Mouse (Mus musculus): ENCODE results near the gene Slc25a21. TPM values are rescaled to one million over a fixed set of nuclear protein-coding genes. Genes with fewer than 3 reads are reported as not detected.

Gene Slc25a21
- polyA plus RNA-seq, 1 experiment from 2014 or later, result 0.27 TPM

DNA sequence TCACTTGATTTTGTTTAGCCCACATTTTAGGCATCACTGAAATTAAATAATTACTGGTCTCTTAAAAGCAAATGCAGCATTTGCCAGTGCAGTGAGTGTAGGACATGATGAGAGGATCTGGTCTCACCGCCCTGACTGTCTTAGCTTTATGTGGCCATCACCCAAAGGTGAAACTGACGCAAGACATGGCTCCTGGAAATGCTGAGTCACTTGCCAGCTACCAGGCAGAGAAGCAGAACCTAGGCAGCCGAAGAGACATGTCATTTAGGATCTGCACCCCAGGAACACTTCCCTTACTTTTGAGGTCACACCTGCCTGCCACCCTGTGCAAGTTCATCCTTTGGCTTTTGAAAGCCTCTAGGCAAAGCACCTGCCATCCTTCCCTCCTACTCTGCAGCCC is 180.4 kb downstream of the Slc25a21 start:
- WGBS, result 56% methylated on average over 3 of the region's 3 CpGs

DNA sequence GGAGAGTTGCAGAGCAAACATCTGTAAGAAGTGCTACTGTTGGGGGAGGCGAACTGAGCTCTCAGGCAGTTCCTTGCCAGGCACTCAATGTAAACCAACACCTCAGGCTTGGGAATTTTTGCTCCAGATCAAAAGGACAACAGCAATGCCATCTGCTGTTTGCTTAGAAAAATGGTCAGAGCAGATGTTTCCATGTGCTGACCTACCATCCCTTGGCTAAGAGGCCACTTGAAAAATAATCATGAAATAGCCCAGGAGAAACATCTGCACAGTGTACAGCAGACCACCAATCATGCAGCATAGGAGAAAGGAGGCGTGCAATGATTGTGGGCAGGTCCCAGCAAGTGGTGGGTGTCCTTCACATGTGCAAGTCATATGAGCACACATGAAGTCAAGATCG is 180.9 kb downstream of the Slc25a21 start:
- Histone ChIP-seq H3K4me1 (ENCODE audit: control insufficient read depth in 2 of 2, insufficient read depth in 2 of 2, low read length in 2 of 2) (no peaks in the 10 kb centered on the region), H3K4me3 (ENCODE audit: control insufficient read depth in 1 of 2, insufficient read depth in 1 of 2, low read depth in 1 of 2, low read length in 2 of 2) (no peak overlapping the region), H3K36me3 (ENCODE audit: control insufficient read depth, insufficient read depth, low read length) (no peaks in the 10 kb centered on the region), H3K9me3 (ENCODE audit: control insufficient read depth, low read length) (no peaks in the 10 kb centered on the region), H3K27me3 (ENCODE audit: control insufficient read depth, insufficient read depth, low read length) (no peaks in the 10 kb centered on the region), H3K4me2 (ENCODE audit: low read length) (no peak overlapping the region), H3K9ac (ENCODE audit: low read length) (no peak overlapping the region), H3K27ac (replicated peaks in 1 of 2; ENCODE audit: control insufficient read depth in 1 of 2, insufficient read depth in 1 of 2, low read depth in 2 of 2, low read length in 2 of 2) (no peak overlapping the region)
- ATAC-seq (ENCODE audit: insufficient number of reproducible peaks, insufficient read depth, low FRiP score, low read depth), result no peak
- 66% methylated on average over 3 of the region's 3 CpGs for WGBS

More for the DNA sequence above, 180.4 kb downstream of the Slc25a21 start:
- Histone ChIP-seq H3K9me3 (ENCODE audit: control insufficient read depth, low read length) (no peaks in the 10 kb centered on the region), H3K4me3 (ENCODE audit: control insufficient read depth in 1 of 2, insufficient read depth in 1 of 2, low read depth in 1 of 2, low read length in 2 of 2) (no peak overlapping the region), H3K27me3 (ENCODE audit: control insufficient read depth, insufficient read depth, low read length) (no peaks in the 10 kb centered on the region), H3K9ac (ENCODE audit: low read length) (no peak overlapping the region), H3K4me1 (ENCODE audit: control insufficient read depth in 2 of 2, insufficient read depth in 2 of 2, low read length in 2 of 2) (no peaks in the 10 kb centered on the region), H3K4me2 (ENCODE audit: low read length) (no peak overlapping the region), H3K36me3 (ENCODE audit: control insufficient read depth, insufficient read depth, low read length) (no peaks in the 10 kb centered on the region), H3K27ac (replicated peaks in 1 of 2; ENCODE audit: control insufficient read depth in 1 of 2, insufficient read depth in 1 of 2, low read depth in 2 of 2, low read length in 2 of 2) (no peak overlapping the region)
- no peak for ATAC-seq (ENCODE audit: insufficient number of reproducible peaks, insufficient read depth, low FRiP score, low read depth)

DNA sequence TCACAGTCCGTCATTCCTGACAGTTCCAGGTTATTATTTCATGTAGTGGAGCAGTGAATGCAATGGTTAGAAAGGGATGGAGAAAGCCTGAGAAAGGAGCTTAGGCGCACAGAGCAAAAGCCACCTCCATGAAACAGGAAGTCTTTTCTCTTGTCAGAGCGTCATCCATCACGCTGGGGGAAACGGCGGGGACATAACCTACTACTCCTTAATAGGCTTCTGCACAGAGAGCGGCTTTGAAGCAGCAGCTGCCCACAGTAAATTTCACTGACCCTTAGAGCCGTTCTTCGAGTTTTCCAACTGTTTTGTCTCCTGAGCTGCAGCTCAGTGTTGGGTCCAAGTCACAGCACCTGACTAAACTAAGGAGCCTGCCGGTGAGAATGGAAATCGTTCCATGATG is 188.3 kb downstream of the Slc25a21 start:
- no peak overlapping the region for H3K4me2 ChIP-seq (ENCODE audit: low read length)
- H3K9me3 ChIP-seq (ENCODE audit: control insufficient read depth, low read length), result no peaks in the 10 kb centered on the region
- WGBS, result 53% methylated on average over 11 of the region's 11 CpGs
- H3K27me3 ChIP-seq (ENCODE audit: control insufficient read depth, insufficient read depth, low read length), result no peaks in the 10 kb centered on the region
- H3K4me1 ChIP-seq (ENCODE audit: control insufficient read depth in 2 of 2, insufficient read depth in 2 of 2, low read length in 2 of 2), result peaks cover 0 to 2% of the 10 kb centered on the region in 2 experiments; a peak in 1 of 4 replicates
- H3K27ac ChIP-seq (replicated peaks in 1 of 2; ENCODE audit: control insufficient read depth in 1 of 2, insufficient read depth in 1 of 2, low read depth in 2 of 2, low read length in 2 of 2), result no peak overlapping the region
- no peak overlapping the region for H3K4me3 ChIP-seq (ENCODE audit: control insufficient read depth in 1 of 2, insufficient read depth in 1 of 2, low read depth in 1 of 2, low read length in 2 of 2)
- H3K9ac ChIP-seq (ENCODE audit: low read length), result no peak overlapping the region
- H3K36me3 ChIP-seq (ENCODE audit: control insufficient read depth, insufficient read depth, low read length), result no peaks in the 10 kb centered on the region
- no peak for ATAC-seq (ENCODE audit: insufficient number of reproducible peaks, insufficient read depth, low FRiP score, low read depth)

DNA sequence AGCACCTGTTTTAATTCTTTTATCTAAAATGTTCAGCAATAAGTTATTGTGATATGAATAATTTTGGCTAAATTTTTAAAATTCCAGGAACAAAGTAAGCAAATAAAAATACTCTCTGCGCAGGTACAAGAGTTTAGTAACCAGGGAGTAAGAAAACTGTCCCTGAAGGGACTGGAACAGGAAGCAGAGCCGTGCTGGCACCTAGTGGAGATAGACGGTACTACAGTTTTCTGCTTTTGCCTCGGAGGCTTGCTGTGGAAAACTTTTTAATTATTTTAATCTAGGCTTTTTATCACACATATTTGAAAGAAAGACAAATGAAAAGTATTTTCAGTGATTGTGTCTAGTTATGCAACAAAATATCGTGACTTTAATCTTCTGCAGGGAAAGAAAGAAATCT is 211.2 kb downstream of the Slc25a21 start:
- Histone ChIP-seq H3K27me3 (ENCODE audit: control insufficient read depth, insufficient read depth, low read length) (peaks cover 6% of the 10 kb centered on the region; the same call in 1 of the 2 replicates), H3K9me3 (ENCODE audit: control insufficient read depth, low read length) (no peaks in the 10 kb centered on the region), H3K9ac (ENCODE audit: low read length) (no peak overlapping the region), H3K4me1 (ENCODE audit: control insufficient read depth in 2 of 2, insufficient read depth in 2 of 2, low read length in 2 of 2) (no peaks in the 10 kb centered on the region), H3K4me2 (ENCODE audit: low read length) (no peak overlapping the region), H3K4me3 (ENCODE audit: control insufficient read depth in 1 of 2, insufficient read depth in 1 of 2, low read depth in 1 of 2, low read length in 2 of 2) (no peak overlapping the region), H3K36me3 (ENCODE audit: control insufficient read depth, insufficient read depth, low read length) (no peaks in the 10 kb centered on the region), H3K27ac (replicated peaks in 1 of 2; ENCODE audit: control insufficient read depth in 1 of 2, insufficient read depth in 1 of 2, low read depth in 2 of 2, low read length in 2 of 2) (no peak overlapping the region)
- no peak for ATAC-seq (ENCODE audit: insufficient number of reproducible peaks, insufficient read depth, low FRiP score, low read depth)
- WGBS, result 13% methylated on average over 5 of the region's 5 CpGs

DNA sequence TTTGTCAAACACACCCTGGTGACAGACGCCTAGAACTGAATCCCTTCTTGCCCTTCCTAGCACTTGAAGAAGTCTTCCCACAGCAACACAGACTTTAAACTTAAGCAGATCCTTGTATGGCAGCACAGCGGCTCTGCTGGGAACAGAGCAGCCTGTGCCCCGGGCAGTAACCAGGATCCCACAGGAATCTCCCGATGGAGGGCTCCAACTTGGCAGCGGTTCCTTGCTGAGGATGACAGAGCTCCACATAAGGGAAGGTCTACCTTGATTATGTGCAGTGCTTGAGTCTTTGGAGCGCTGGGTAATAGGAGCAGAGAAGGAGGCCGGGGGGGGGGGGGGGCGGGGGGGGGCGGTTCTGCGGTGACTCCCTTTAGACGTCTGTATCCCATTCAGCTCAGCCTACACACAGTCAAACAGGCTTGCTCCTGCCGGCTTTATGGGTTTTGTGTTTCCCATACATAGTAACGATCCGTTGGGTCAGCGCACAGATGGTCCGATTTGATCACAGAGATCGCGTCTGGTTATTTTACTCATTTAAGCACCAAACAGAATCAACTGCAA is 215.1 kb downstream of the Slc25a21 start:
- H3K9me3 ChIP-seq (ENCODE audit: control insufficient read depth, low read length), result no peaks in the 10 kb centered on the region
- H3K4me3 ChIP-seq (ENCODE audit: control insufficient read depth in 1 of 2, insufficient read depth in 1 of 2, low read depth in 1 of 2, low read length in 2 of 2), result no peak overlapping the region
- 80% methylated on average over 15 of the region's 18 CpGs for WGBS
- no peak overlapping the region for H3K9ac ChIP-seq (ENCODE audit: low read length)
- peaks cover 6% of the 10 kb centered on the region; the same call in 1 of the 2 replicates for H3K27me3 ChIP-seq (ENCODE audit: control insufficient read depth, insufficient read depth, low read length)
- no peaks in the 10 kb centered on the region for H3K36me3 ChIP-seq (ENCODE audit: control insufficient read depth, insufficient read depth, low read length)
- H3K27ac ChIP-seq (replicated peaks in 1 of 2; ENCODE audit: control insufficient read depth in 1 of 2, insufficient read depth in 1 of 2, low read depth in 2 of 2, low read length in 2 of 2), result no peak overlapping the region
- no peaks in the 10 kb centered on the region for H3K4me1 ChIP-seq (ENCODE audit: control insufficient read depth in 2 of 2, insufficient read depth in 2 of 2, low read length in 2 of 2)
- H3K4me2 ChIP-seq (ENCODE audit: low read length), result no peak overlapping the region
- no peak for ATAC-seq (ENCODE audit: insufficient number of reproducible peaks, insufficient read depth, low FRiP score, low read depth)

DNA sequence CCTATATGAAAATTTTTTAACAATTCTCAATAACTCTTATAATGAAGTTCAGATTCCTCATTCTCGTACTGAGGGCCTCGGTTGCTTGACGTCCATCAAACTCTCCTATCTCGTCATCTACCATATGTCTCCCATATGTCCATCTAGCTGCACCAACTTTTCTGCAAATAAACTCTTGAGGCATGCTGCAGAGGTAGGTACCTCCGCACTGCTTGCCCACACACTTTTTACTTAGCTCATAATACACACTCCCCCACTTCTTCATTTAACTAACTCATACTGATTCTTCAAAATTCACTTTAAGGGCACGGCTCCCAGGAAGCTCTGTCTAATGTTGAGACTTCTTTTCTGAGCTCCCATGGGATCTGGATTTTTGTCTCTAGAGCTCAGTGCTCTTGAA is 222.0 kb downstream of the Slc25a21 start:
- H3K4me1 ChIP-seq (ENCODE audit: control insufficient read depth in 2 of 2, insufficient read depth in 2 of 2, low read length in 2 of 2), result no peaks in the 10 kb centered on the region
- H3K27me3 ChIP-seq (ENCODE audit: control insufficient read depth, insufficient read depth, low read length), result no peaks in the 10 kb centered on the region
- H3K4me2 ChIP-seq (ENCODE audit: low read length), result no peak overlapping the region
- 88% methylated on average over 6 of the region's 6 CpGs for WGBS
- no peak overlapping the region for H3K9ac ChIP-seq (ENCODE audit: low read length)
- H3K27ac ChIP-seq (replicated peaks in 1 of 2; ENCODE audit: control insufficient read depth in 1 of 2, insufficient read depth in 1 of 2, low read depth in 2 of 2, low read length in 2 of 2), result no peak overlapping the region
- H3K9me3 ChIP-seq (ENCODE audit: control insufficient read depth, low read length), result no peaks in the 10 kb centered on the region
- ATAC-seq (ENCODE audit: insufficient number of reproducible peaks, insufficient read depth, low FRiP score, low read depth), result no peak
- H3K36me3 ChIP-seq (ENCODE audit: control insufficient read depth, insufficient read depth, low read length), result no peaks in the 10 kb centered on the region
- H3K4me3 ChIP-seq (ENCODE audit: control insufficient read depth in 1 of 2, insufficient read depth in 1 of 2, low read depth in 1 of 2, low read length in 2 of 2), result no peak overlapping the region

DNA sequence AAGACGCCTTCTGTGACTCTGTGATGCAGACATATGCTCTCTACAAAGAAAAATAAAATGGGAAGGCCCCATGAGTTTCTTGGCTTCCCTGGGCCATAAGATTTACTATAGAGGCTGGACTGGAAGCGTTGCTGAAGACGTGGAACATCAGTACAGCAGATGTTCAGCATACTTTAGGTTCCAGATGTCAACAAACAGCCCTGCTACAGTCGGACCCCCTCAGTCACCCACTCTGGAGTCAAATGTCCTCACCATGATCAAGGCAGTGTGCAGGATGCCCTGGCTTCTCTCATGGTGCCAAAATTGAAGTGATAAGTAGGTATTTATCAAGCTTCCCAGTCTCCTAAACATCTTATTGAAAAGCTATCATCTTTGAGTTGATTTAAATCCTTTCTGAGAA is 234.0 kb downstream of the Slc25a21 start:
- H3K36me3 ChIP-seq (ENCODE audit: control insufficient read depth, insufficient read depth, low read length), result no peaks in the 10 kb centered on the region
- no peak overlapping the region for H3K27ac ChIP-seq (replicated peaks in 1 of 2; ENCODE audit: control insufficient read depth in 1 of 2, insufficient read depth in 1 of 2, low read depth in 2 of 2, low read length in 2 of 2)
- WGBS, result 43% methylated on average over 4 of the region's 4 CpGs
- no peak overlapping the region for H3K4me3 ChIP-seq (ENCODE audit: control insufficient read depth in 1 of 2, insufficient read depth in 1 of 2, low read depth in 1 of 2, low read length in 2 of 2)
- H3K9me3 ChIP-seq (ENCODE audit: control insufficient read depth, low read length), result no peaks in the 10 kb centered on the region
- ATAC-seq (ENCODE audit: insufficient number of reproducible peaks, insufficient read depth, low FRiP score, low read depth), result no peak
- peaks cover 4 to 9% of the 10 kb centered on the region in 2 experiments; a peak in 3 of 4 replicates for H3K4me1 ChIP-seq (ENCODE audit: control insufficient read depth in 2 of 2, insufficient read depth in 2 of 2, low read length in 2 of 2)
- no peaks in the 10 kb centered on the region for H3K27me3 ChIP-seq (ENCODE audit: control insufficient read depth, insufficient read depth, low read length)
- H3K4me2 ChIP-seq (ENCODE audit: low read length), result no peak overlapping the region
- no peak overlapping the region for H3K9ac ChIP-seq (ENCODE audit: low read length)

All from heart, embryonic 14.5 days (tissue).